Mouse (Mus musculus): Measurements from ENCODE around the gene Hnrnph2.

DNA sequence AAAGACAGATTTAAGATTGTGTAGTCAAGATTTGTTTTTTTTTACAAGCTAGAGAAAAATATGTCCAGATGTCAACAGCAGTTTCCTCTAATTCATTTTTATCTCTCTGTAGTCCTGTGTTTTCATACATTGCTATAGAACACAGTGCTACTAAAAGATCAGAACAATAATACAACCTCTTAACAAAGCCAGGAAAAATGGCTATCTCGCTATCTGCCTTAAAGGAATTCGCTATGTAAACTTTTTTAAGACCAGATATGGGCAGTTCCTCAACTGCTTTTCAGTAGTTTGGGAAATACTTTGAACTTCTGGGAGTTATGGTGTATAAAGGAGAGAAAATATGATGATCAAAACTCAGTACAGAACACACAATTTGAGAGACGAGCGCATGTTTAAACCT lies 22.4 kb downstream of the Hnrnph2 start:
- TF ChIP-seq CTCF (IDR thresholded peaks at IDR 0.05; ENCODE audit: control insufficient read depth, insufficient read depth, insufficient read length), result no peak
- TF ChIP-seq MYOD1 (IDR thresholded peaks at IDR 0.05; ENCODE audit: control insufficient read depth, insufficient read length, low read depth), result no peak
- no peak for TF ChIP-seq CEBPB (IDR thresholded peaks at IDR 0.05; ENCODE audit: low read depth)
- no peak for TF ChIP-seq MAX (IDR thresholded peaks at IDR 0.05)

Data from C2C12 (cell line).